In the genomic region with DNA sequence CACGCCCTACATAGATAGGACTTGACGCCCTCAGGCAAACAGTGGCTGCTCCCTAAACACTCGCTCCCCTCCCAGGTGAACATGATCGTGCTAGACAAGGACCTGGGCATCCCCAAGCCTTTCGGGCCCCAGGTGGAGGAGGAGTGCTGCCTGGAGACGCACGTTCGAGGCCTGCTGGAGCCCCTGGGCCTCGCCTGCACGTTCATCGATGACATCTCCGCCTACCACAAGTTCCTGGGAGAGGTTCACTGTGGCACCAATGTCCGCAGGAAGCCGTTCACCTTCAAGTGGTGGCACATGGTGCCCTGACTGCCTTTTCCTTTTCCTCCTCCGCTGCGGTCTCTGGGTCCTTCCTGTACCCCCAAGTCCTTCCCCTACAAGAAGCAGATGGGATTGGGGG, we compare ENCODE assay signal across 16 mouse cellular contexts.
"Had no signal": no experiment of that assay in that cellular context is flagged by ENCODE, and none has a peak within 500 bp of the region (broad histone marks: within the 10 kb centered on the region; RNA-seq: fewer than 3 reads in every experiment).

No protein-coding gene starts in this region.

- H3K27me3 ChIP-seq: liver, embryonic 12.5 days; neural tube, embryonic 13.5 days; stomach, embryonic 15.5 days had no signal

- H3K27ac ChIP-seq: layer of hippocampus, adult 2 months; liver, embryonic 12.5 days; midbrain, embryonic 10.5 days; neural tube, embryonic 13.5 days; stomach, embryonic 15.5 days had no signal

- H3K4me3 ChIP-seq: layer of hippocampus, adult 2 months; liver, embryonic 12.5 days; midbrain, embryonic 10.5 days; neural tube, embryonic 13.5 days; stomach, embryonic 15.5 days had no signal

- DNase-seq: kidney, adult 11 months; kidney, postnatal 10 days; kidney, postnatal 4 days; left cerebral cortex, postnatal 4 days; lung, embryonic 14.5 days; lung, postnatal 10 days; lung, postnatal 4 days; midbrain, embryonic 14.5 days; right cerebral cortex, adult 18-20 months; right cerebral cortex, postnatal 25 days had no signal

- ATAC-seq: inflammation-experienced regulatory T-cells, adult 6 months; liver, embryonic 12.5 days had no signal

- H3K36me3 ChIP-seq: liver, embryonic 12.5 days; midbrain, embryonic 10.5 days; neural tube, embryonic 13.5 days; stomach, embryonic 15.5 days had no signal

- H3K4me1 ChIP-seq: neural tube, embryonic 13.5 days; stomach, embryonic 15.5 days had no signal
